9 mouse cellular contexts compared by ENCODE assay signal in the genomic region with DNA sequence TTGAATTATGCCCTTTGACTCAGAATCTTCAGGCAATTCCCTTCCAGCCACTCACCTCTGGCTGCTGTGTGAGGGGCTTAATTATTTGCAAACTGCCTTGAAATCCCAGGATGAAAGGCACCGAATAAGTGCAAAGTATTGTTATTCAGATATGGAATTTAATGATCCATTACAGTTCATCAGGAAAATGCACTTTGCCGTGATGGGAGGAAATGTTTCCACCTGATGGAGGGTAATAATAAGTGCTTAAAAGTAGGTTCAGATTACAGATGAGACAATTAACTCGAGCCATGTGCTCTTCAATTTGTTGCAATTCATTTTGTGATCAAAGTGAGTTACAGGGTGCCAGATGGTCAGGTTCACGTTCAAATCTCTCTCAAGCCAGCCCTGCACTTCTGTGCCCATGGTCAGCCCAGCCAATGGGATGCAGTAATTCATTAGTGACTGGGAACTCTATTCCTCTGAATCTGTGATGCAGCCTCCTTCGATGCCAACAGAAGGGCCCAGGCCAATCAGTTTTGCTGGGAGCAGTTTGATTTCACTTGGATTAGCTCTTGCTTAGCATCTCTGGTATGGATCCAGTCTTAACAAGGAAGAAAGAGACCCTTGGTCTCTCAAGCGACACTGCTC. TPM values are rescaled to one million over a fixed set of nuclear protein-coding genes. Genes with fewer than 3 reads are reported as not detected.
DNase-seq lines count a peak whose midpoint lies in the region; ATAC-seq and TF ChIP-seq lines count a peak whose summit lies in the region.
"Had no signal": no experiment of that assay in that cellular context is flagged by ENCODE, and none has a peak within 500 bp of the region (broad histone marks: within the 10 kb centered on the region; RNA-seq: fewer than 3 reads in every experiment).

No protein-coding gene starts in this region.

- intact Hi-C loops in gastrocnemius, postnatal 36 days (cut with DNase I) = no loop called here

- H3K27ac ChIP-seq in forebrain, embryonic 13.5 days = peak overlapping the region; percentile 98
- no peak overlapping the region for H3K27ac ChIP-seq in limb, embryonic 14.5 days (replicated peaks; ENCODE audit: low read depth, low read length)
- no peak overlapping the region for H3K27ac ChIP-seq in intestine, postnatal 0 days (ENCODE audit: low read depth, low read length)

- TF ChIP-seq CTCF in intestine, postnatal 0 days (IDR thresholded peaks at IDR 0.05; ENCODE audit: low read depth) = no peak

- no peaks in the 10 kb centered on the region for H3K9me3 ChIP-seq in forebrain, embryonic 13.5 days (replicated peaks)
- no peaks in the 10 kb centered on the region for H3K9me3 ChIP-seq in limb, embryonic 14.5 days (ENCODE audit: control insufficient read depth, low read length)
- no peaks in the 10 kb centered on the region for H3K9me3 ChIP-seq in intestine, postnatal 0 days (ENCODE audit: control insufficient read depth)

- H3K36me3 ChIP-seq in forebrain, embryonic 13.5 days (ENCODE audit: poor library complexity, severe bottlenecking) = peaks cover 7% of the 10 kb centered on the region; the same call in 1 of the 2 replicates
- H3K36me3 ChIP-seq in limb, embryonic 14.5 days (ENCODE audit: control insufficient read depth, insufficient read depth, low read length) = no peaks in the 10 kb centered on the region
- H3K36me3 ChIP-seq in intestine, postnatal 0 days (ENCODE audit: control insufficient read depth, insufficient read depth) = no peaks in the 10 kb centered on the region

- 0 out of 2 replicates have a peak, but pooled peaks cover 4% of the 10 kb centered on the region for H3K27me3 ChIP-seq in forebrain, embryonic 13.5 days
- no peaks in the 10 kb centered on the region for H3K27me3 ChIP-seq in limb, embryonic 14.5 days (ENCODE audit: control insufficient read depth, insufficient read depth, low read length)
- H3K27me3 ChIP-seq in intestine, postnatal 0 days (replicated peaks; ENCODE audit: control insufficient read depth, insufficient read depth, low read length) = peaks cover 11% of the 10 kb centered on the region

- H3K9ac ChIP-seq in forebrain, embryonic 13.5 days = peak overlapping the region; percentile 99
- no peak overlapping the region for H3K9ac ChIP-seq in limb, embryonic 14.5 days (ENCODE audit: low read depth, low read length, severe bottlenecking)
- no peak overlapping the region for H3K9ac ChIP-seq in intestine, postnatal 0 days (ENCODE audit: low read depth, low read length)

- TF ChIP-seq POLR2A in limb, embryonic 14.5 days (IDR thresholded peaks at IDR 0.05; ENCODE audit: borderline replicate concordance, extremely low read depth, insufficient read depth, insufficient read length) = no peak

- peak; percentile 46 to 68 for DNase-seq in cerebellum, adult 18-20 months
- peak; percentile 15 for DNase-seq in MN1 (ENCODE audit: low spot score)
- DNase-seq in limb, embryonic 14.5 days (ENCODE audit: low spot score) = no peak
- DNase-seq in gastrocnemius, postnatal 36 days = no peak
- DNase-seq in testis, postnatal 10 days (ENCODE audit: low spot score) = no peak

- ATAC-seq in cerebellum, adult (ENCODE audit: insufficient number of reproducible peaks, low FRiP score, low TSS enrichment) = no peak
- ATAC-seq in forebrain, embryonic 13.5 days = 0 out of 2 replicates have a peak, but pooled peaks have one; percentile 11
- ATAC-seq in limb, embryonic 14.5 days (ENCODE audit: low FRiP score, low read depth) = no peak
- ATAC-seq in intestine, postnatal 0 days = no peak
- ATAC-seq: inflammation-experienced regulatory T-cells, adult 6 months had no signal

- H3K4me2 ChIP-seq in forebrain, embryonic 13.5 days = peak overlapping the region; percentile 70
- peak overlapping the region; percentile 73; the same call in 1 of the 2 replicates for H3K4me2 ChIP-seq in limb, embryonic 14.5 days (replicated peaks; ENCODE audit: low read depth, low read length, severe bottlenecking)
- H3K4me2 ChIP-seq in intestine, postnatal 0 days (replicated peaks; ENCODE audit: low read depth) = no peak overlapping the region

- H3K4me3 ChIP-seq in forebrain, embryonic 13.5 days = peak overlapping the region; percentile 90
- H3K4me3 ChIP-seq in limb, embryonic 14.5 days (replicated peaks; ENCODE audit: low read length) = no peak overlapping the region
- H3K4me3 ChIP-seq in intestine, postnatal 0 days (ENCODE audit: low read depth, low read length) = no peak overlapping the region

- H3K4me1 ChIP-seq in forebrain, embryonic 13.5 days = peaks cover 65% of the 10 kb centered on the region
- peaks cover 29% of the 10 kb centered on the region for H3K4me1 ChIP-seq in limb, embryonic 14.5 days (ENCODE audit: control insufficient read depth, insufficient read depth, low read length)
- no peaks in the 10 kb centered on the region; the same call in 1 of the 2 replicates for H3K4me1 ChIP-seq in intestine, postnatal 0 days (replicated peaks; ENCODE audit: control insufficient read depth, insufficient read depth, low read length)

- 9% methylated on average over 6 of the region's 6 CpGs for WGBS in forebrain, embryonic 13.5 days
- 28% methylated on average over 6 of the region's 6 CpGs for WGBS in limb, embryonic 14.5 days
- 68% methylated on average over 6 of the region's 6 CpGs for WGBS in intestine, postnatal 0 days

RNA-seq across cellular contexts. Expression of gene Bach2, which starts 2.9 kb away (rescaled TPM):
- 26.2 and 31.6 TPM in 2 replicates for polyA plus RNA-seq in forebrain, embryonic 13.5 days (2015; fragmentation: Nextera tagmentation; extraction: Ambion mirVana)
- polyA plus RNA-seq in limb, embryonic 14.5 days (2012; rRNA removed) = 6.0 and 7.5 TPM in 2 replicates
- 9.6 and 11.0 TPM in 2 replicates for polyA plus RNA-seq in limb, embryonic 14.5 days (2014; fragmentation: Nextera tagmentation; extraction: Ambion mirVana)
- total RNA-seq in gastrocnemius, postnatal 36 days (2021) = 1 to 10 TPM; 2.1 to 3.9 TPM
- polyA plus RNA-seq in intestine, postnatal 0 days (2015; fragmentation: Nextera tagmentation; extraction: Ambion mirVana) = 1.1 and 1.4 TPM in 2 replicates

Comparison
In these comparisons a context has a peak if more than half of its experiments do, and no peak if none do; other contexts are left out.
1. DNase-seq: peak in cerebellum, adult 18-20 months (2 of 2) and MN1 (single experiment); none in limb, embryonic 14.5 days (single experiment), gastrocnemius, postnatal 36 days (0 of 2) and testis, postnatal 10 days (single experiment).